Mouse (Mus musculus) kidney, adult 8-10 months (tissue): ENCODE results near the gene Lpin2.

Experiments
- DNase-seq, 2 experiments: peaks; one replicate each; pipeline ENCODE4 v3.0.0; 2022

The Lpin2 gene

GRCm38 (mm10) chr17:71182211-71182721 is at the start of gene Lpin2:
Lpin2 (plus strand) TSS chr17:71182560.
- peak in 1 of 2 experiments; percentile 50 for DNase-seq

- DNase-seq: no peak
These were observed 49.4 kb upstream of the Lpin2 start for GRCm38 (mm10) chr17:71132856-71133439.

- no peak for DNase-seq
These were observed 47.9 kb upstream of the Lpin2 start for GRCm38 (mm10) chr17:71134441-71134955.

- peak; percentile 74 for DNase-seq
These were observed 47.3 kb upstream of the Lpin2 start for GRCm38 (mm10) chr17:71135108-71135507.

- DNase-seq: peak in 1 of 2 experiments; percentile 56
These were observed 46.5 kb upstream of the Lpin2 start for GRCm38 (mm10) chr17:71135866-71136265.

GRCm38 (mm10) chr17:71136384-71137333 is 45.7 kb upstream of the Lpin2 start:
- no peak for DNase-seq

GRCm38 (mm10) chr17:71137334-71137721 is 45.0 kb upstream of the Lpin2 start:
- DNase-seq: no peak

GRCm38 (mm10) chr17:71142068-71142467 is 40.3 kb upstream of the Lpin2 start:
- DNase-seq: no peak

- DNase-seq: no peak
These were observed 39.2 kb upstream of the Lpin2 start for GRCm38 (mm10) chr17:71143155-71143554.

- DNase-seq: no peak
These were observed 37.8 kb upstream of the Lpin2 start for GRCm38 (mm10) chr17:71144322-71145116.

GRCm38 (mm10) chr17:71145248-71145961 is 37.0 kb upstream of the Lpin2 start:
- no peak for DNase-seq

GRCm38 (mm10) chr17:71153356-71153755 is 29.0 kb upstream of the Lpin2 start:
- DNase-seq: no peak

GRCm38 (mm10) chr17:71155271-71155670 is 27.1 kb upstream of the Lpin2 start:
- DNase-seq: peak; percentile 68 to 78

- DNase-seq: peak; percentile 83 to 92
These were observed 23.2 kb upstream of the Lpin2 start for GRCm38 (mm10) chr17:71159152-71159567.

- no peak for DNase-seq
These were observed 22.6 kb upstream of the Lpin2 start for GRCm38 (mm10) chr17:71159720-71160119.

GRCm38 (mm10) chr17:71160244-71160995 is 21.9 kb upstream of the Lpin2 start:
- no peak for DNase-seq

GRCm38 (mm10) chr17:71164991-71165390 is 17.4 kb upstream of the Lpin2 start:
- no peak for DNase-seq

- no peak for DNase-seq
These were observed 14.1 kb upstream of the Lpin2 start for GRCm38 (mm10) chr17:71168205-71168815.

- DNase-seq: no peak
These were observed 13.5 kb upstream of the Lpin2 start for GRCm38 (mm10) chr17:71168846-71169245.

- DNase-seq: no peak
These were observed 12.7 kb upstream of the Lpin2 start for GRCm38 (mm10) chr17:71169639-71170038.

- DNase-seq: no peak
These were observed 11.2 kb upstream of the Lpin2 start for GRCm38 (mm10) chr17:71171161-71171560.
